Mouse (Mus musculus): Measurements from ENCODE around the gene Ago3. TPM values are rescaled to one million over a fixed set of nuclear protein-coding genes. Genes with fewer than 3 reads are reported as not detected.

Ago3 gene
- total and polyA plus RNA-seq, 3 experiments = 5.3 to 6.7 (median 5.3) TPM

GRCm38 (mm10) chr4:126343451-126343850 lies 85.9 kb downstream of the Ago3 start:
- dilution Hi-C loops (cut with MboI; ENCODE audit: extremely low pct_ligation_motif_present, extremely low pct_unique_long_range_greater_than_20kb, low sequenced_read_pairs) = no loop called here
- H3K36me3 ChIP-seq (replicated peaks in 1 of 2; ENCODE audit: control insufficient read depth in 1 of 2, insufficient read depth in 1 of 2, low read length in 1 of 2) = peaks cover 18 to 45% of the 10 kb centered on the region in 2 experiments

GRCm38 (mm10) chr4:126339461-126339860 lies 89.9 kb downstream of the Ago3 start:
- no peak overlapping the region for H3K4me3 ChIP-seq (replicated peaks in 1 of 3; ENCODE audit: low read depth in 2 of 3, low read length in 2 of 3, poor library complexity in 1 of 3)
- H3K9me3 ChIP-seq (replicated peaks; ENCODE audit: low read length) = no peaks in the 10 kb centered on the region
- TF ChIP-seq MXI1 (IDR thresholded peaks at IDR 0.05; ENCODE audit: low read depth, low read length) = no peak
- TF ChIP-seq MAZ (IDR thresholded peaks at IDR 0.05; ENCODE audit: low read depth, low read length) = no peak
- no peak for TF ChIP-seq GABPA (IDR thresholded peaks at IDR 0.05; ENCODE audit: insufficient replicate concordance, low read depth, low read length)
- TF ChIP-seq RAD21 (IDR thresholded peaks at IDR 0.05; ENCODE audit: low read depth, low read length) = no peak
- no peak for TF ChIP-seq JUN (IDR thresholded peaks at IDR 0.05; ENCODE audit: insufficient read depth, low read depth, low read length)
- no peak for TF ChIP-seq PAX5 (IDR thresholded peaks at IDR 0.05; ENCODE audit: low read length)
- no peak for TF ChIP-seq ZMIZ1 (IDR thresholded peaks at IDR 0.05; ENCODE audit: low read depth, low read length)
- TF ChIP-seq HCFC1 (IDR thresholded peaks at IDR 0.05; ENCODE audit: low read depth, low read length) = no peak
- no peak for TF ChIP-seq UBTF (IDR thresholded peaks at IDR 0.05; ENCODE audit: low read depth, low read length)
- TF ChIP-seq EP300 (IDR thresholded peaks at IDR 0.05; ENCODE audit: low read length) = no peak
- no peak for TF ChIP-seq MAFK (IDR thresholded peaks at IDR 0.05; ENCODE audit: insufficient replicate concordance, low read length)
- no peak for TF ChIP-seq MAX (IDR thresholded peaks at IDR 0.05; ENCODE audit: low read length)
- TF ChIP-seq KAT2A (IDR thresholded peaks at IDR 0.05; ENCODE audit: insufficient replicate concordance, low read length) = no peak
- TF ChIP-seq MYC (IDR thresholded peaks at IDR 0.05; ENCODE audit: low read depth, low read length) = no peak
- no peak for TF ChIP-seq TBP (conservative IDR thresholded peaks at IDR 0.05; ENCODE audit: low read depth, low read length)
- no peak for TF ChIP-seq USF1 (IDR thresholded peaks at IDR 0.05; ENCODE audit: low read depth, low read length)
- TF ChIP-seq RCOR1 (conservative IDR thresholded peaks at IDR 0.05; ENCODE audit: low read depth, low read length) = no peak
- TF ChIP-seq ETS1 (conservative IDR thresholded peaks at IDR 0.05; ENCODE audit: low read depth, low read length) = no peak
- TF ChIP-seq BHLHE40 (IDR thresholded peaks at IDR 0.05; ENCODE audit: low read depth, low read length) = no peak
- H3K27ac ChIP-seq (ENCODE audit: insufficient read depth, low read depth) = no peak overlapping the region
- in situ Hi-C loops (cut with MboI; ENCODE audit: low pct_ligation_motif_present, low pct_unique_long_range_greater_than_20kb, low sequenced_read_pairs) = loop anchor here (10.0 kb wide), 1 partner anchor 125 kb away; the partner anchor contains the start of gene Ago1
- H3K4me2 ChIP-seq (ENCODE audit: insufficient read depth, low read depth, poor library complexity, severe bottlenecking) = no peak overlapping the region
- dilution Hi-C loops (cut with MboI; ENCODE audit: extremely low pct_ligation_motif_present, extremely low pct_unique_long_range_greater_than_20kb, low sequenced_read_pairs) = no loop called here
- no peaks in the 10 kb centered on the region for H3K27me3 ChIP-seq (replicated peaks)
- no peaks in the 10 kb centered on the region for H3K79me2 ChIP-seq (replicated peaks; ENCODE audit: control insufficient read depth, extremely low read depth, insufficient read depth, poor library complexity, severe bottlenecking)
- DNase-seq (ENCODE audit: extremely low read depth) = no peak
- H3K36me3 ChIP-seq (replicated peaks in 1 of 2; ENCODE audit: control insufficient read depth in 1 of 2, insufficient read depth in 1 of 2, low read length in 1 of 2) = peaks cover 4 to 30% of the 10 kb centered on the region in 2 experiments
- H3K9ac ChIP-seq (ENCODE audit: insufficient read depth, low read depth) = no peak overlapping the region
- peaks cover 0 to 39% of the 10 kb centered on the region in 2 experiments; a peak in 2 of 4 replicates for H3K4me1 ChIP-seq (ENCODE audit: control insufficient read depth in 1 of 2, insufficient read depth in 2 of 2)

More at GRCm38 (mm10) chr4:126343451-126343850, 85.9 kb downstream of the Ago3 start:
- in situ Hi-C loops (cut with MboI; ENCODE audit: low pct_ligation_motif_present, low pct_unique_long_range_greater_than_20kb, low sequenced_read_pairs) = no loop called here
- no peaks in the 10 kb centered on the region for H3K79me2 ChIP-seq (replicated peaks; ENCODE audit: control insufficient read depth, extremely low read depth, insufficient read depth, poor library complexity, severe bottlenecking)
- no peak overlapping the region for H3K27ac ChIP-seq (ENCODE audit: insufficient read depth, low read depth)
- H3K9me3 ChIP-seq (replicated peaks; ENCODE audit: low read length) = no peaks in the 10 kb centered on the region
- TF ChIP-seq POLR2AphosphoS2 (IDR thresholded peaks at IDR 0.05; ENCODE audit: low read depth, low read length) (no peak), MXI1 (IDR thresholded peaks at IDR 0.05; ENCODE audit: low read depth, low read length) (no peak), SIN3A (IDR thresholded peaks at IDR 0.05; ENCODE audit: low read length) (no peak), USF2 (conservative IDR thresholded peaks at IDR 0.05; ENCODE audit: low read depth, low read length) (no peak), NELFE (IDR thresholded peaks at IDR 0.05; ENCODE audit: low read depth, low read length) (no peak), PAX5 (IDR thresholded peaks at IDR 0.05; ENCODE audit: low read length) (no peak), MAX (IDR thresholded peaks at IDR 0.05; ENCODE audit: low read length) (no peak), ELF1 (IDR thresholded peaks at IDR 0.05; ENCODE audit: low read depth, low read length) (no peak), POLR2A (IDR thresholded peaks at IDR 0.05; ENCODE audit: low read depth, low read length) (no peak), TCF12 (IDR thresholded peaks at IDR 0.05; ENCODE audit: low read depth, low read length) (no peak), GABPA (IDR thresholded peaks at IDR 0.05; ENCODE audit: insufficient replicate concordance, low read depth, low read length) (no peak), MAFK (IDR thresholded peaks at IDR 0.05; ENCODE audit: insufficient replicate concordance, low read length) (no peak), JUND (conservative IDR thresholded peaks at IDR 0.05; ENCODE audit: low read depth, low read length) (no peak), CHD2 (IDR thresholded peaks at IDR 0.05; ENCODE audit: low read length) (no peak), CHD1 (IDR thresholded peaks at IDR 0.05; ENCODE audit: low read depth, low read length) (no peak), EP300 (IDR thresholded peaks at IDR 0.05; ENCODE audit: low read length) (no peak), ZKSCAN1 (IDR thresholded peaks at IDR 0.05; ENCODE audit: borderline replicate concordance, low read depth, low read length) (no peak), NRF1 (IDR thresholded peaks at IDR 0.05; ENCODE audit: low read depth, low read length) (no peak)
- no peak overlapping the region for H3K9ac ChIP-seq (ENCODE audit: insufficient read depth, low read depth)
- peaks cover 0 to 11% of the 10 kb centered on the region in 2 experiments; a peak in 2 of 4 replicates for H3K4me1 ChIP-seq (ENCODE audit: control insufficient read depth in 1 of 2, insufficient read depth in 2 of 2)
- H3K4me2 ChIP-seq (ENCODE audit: insufficient read depth, low read depth, poor library complexity, severe bottlenecking) = no peak overlapping the region
- DNase-seq (ENCODE audit: extremely low read depth) = no peak
- H3K27me3 ChIP-seq (replicated peaks) = no peaks in the 10 kb centered on the region
- no peak overlapping the region for H3K4me3 ChIP-seq (replicated peaks in 1 of 3; ENCODE audit: low read depth in 2 of 3, low read length in 2 of 3, poor library complexity in 1 of 3)

All from CH12.LX (cell line).